Mouse (Mus musculus): ENCODE results near the gene Coq8b. TPM values are rescaled to one million over a fixed set of nuclear protein-coding genes. Genes with fewer than 3 reads are reported as not detected.
A peak's percentile ranks its signal among the peaks of the same experiment; 100 is the strongest.

Coq8b gene
- polyA plus RNA-seq (2016; fragmentation: Nextera tagmentation; extraction: Ambion mirVana) = 19.5 and 20.5 TPM in 2 replicates

DNA sequence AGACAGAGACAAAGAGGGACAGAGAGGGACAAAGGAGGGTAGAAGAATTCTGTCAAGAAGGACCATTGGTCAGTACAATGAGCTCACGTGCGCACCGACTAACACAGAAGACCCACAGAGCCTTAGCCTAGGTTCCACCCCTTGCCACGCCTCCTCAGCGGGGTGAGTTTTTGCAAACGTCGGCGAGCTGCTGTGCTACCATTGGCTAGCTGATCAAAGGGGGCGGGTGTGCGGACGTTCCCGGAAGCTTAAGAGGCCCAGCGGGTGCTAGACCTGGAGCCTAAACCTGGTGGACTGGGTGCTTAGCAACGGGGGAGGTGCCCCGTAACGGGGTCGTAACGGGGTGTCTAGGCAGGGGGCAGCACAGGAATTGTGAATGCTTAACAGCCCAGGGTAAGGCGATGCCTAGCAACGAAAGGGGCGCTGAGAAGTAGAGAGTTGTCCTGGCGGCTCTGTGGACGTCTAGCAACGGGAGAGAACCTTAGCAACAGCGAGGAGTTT, at the start of gene Coq8b:
TSS of gene Coq8b (plus strand) at position 243 of the 501 bp plus-strand sequence.
- Histone ChIP-seq H3K9ac (peak within 1 kb of the TSS; percentile 60), H3K27me3 (replicated peaks) (no peaks in the 10 kb centered on the region), H3K9me3 (no peaks in the 10 kb centered on the region), H3K4me2 (replicated peaks) (peak within 1 kb of the TSS; percentile 68), H3K4me3 (peak within 1 kb of the TSS; percentile 52), H3K4me1 (peaks cover 18% of the 10 kb centered on the region), H3K27ac (peak within 1 kb of the TSS; percentile 37; the same call in 1 of the 2 replicates), H3K36me3 (no peaks in the 10 kb centered on the region)
- WGBS = under 1% methylated on average over 25 of the region's 25 CpGs
- peak; percentile 91 for ATAC-seq (ENCODE audit: low FRiP score, low read depth)

- no peak for ATAC-seq (ENCODE audit: low FRiP score, low read depth)
- Histone ChIP-seq H3K27ac (no peak overlapping the region), H3K9me3 (no peaks in the 10 kb centered on the region), H3K4me1 (no peaks in the 10 kb centered on the region), H3K36me3 (peaks cover 66% of the 10 kb centered on the region), H3K27me3 (replicated peaks) (no peaks in the 10 kb centered on the region), H3K9ac (no peak overlapping the region), H3K4me3 (no peak overlapping the region), H3K4me2 (replicated peaks) (no peak overlapping the region)
- WGBS = 85% methylated on average over 3 of the region's 3 CpGs
Observed at GRCm38 (mm10) chr7:27184964-27185363, 47.9 kb upstream of the Coq8b start.

DNA sequence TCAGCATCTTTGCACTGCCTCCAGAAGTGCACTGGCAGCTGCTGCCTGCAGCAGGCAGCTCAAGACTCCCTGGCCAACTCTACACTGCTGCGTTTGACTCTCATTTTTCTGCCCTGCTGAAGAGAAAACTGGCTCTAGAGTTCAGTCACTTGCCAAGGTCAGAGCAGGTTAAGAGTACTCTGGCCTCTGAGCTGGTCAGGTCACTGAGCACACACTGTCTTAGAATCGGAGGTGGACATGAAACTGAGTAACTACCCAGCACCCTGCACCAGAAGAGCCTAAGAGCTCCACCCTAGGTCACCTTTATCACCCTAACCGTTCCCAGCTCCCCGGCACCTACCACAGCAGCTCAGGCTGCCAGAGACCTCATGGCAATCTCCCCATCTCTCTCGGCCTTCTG, 46.8 kb upstream of the Coq8b start:
- Histone ChIP-seq H3K27me3 (replicated peaks) (no peaks in the 10 kb centered on the region), H3K4me3 (no peak overlapping the region), H3K9ac (no peak overlapping the region), H3K36me3 (peaks cover 76% of the 10 kb centered on the region), H3K4me1 (no peaks in the 10 kb centered on the region), H3K27ac (no peak overlapping the region), H3K4me2 (replicated peaks) (no peak overlapping the region), H3K9me3 (no peaks in the 10 kb centered on the region)
- ATAC-seq (ENCODE audit: low FRiP score, low read depth) = no peak
- 97% methylated on average over 5 of the region's 5 CpGs for WGBS

DNA sequence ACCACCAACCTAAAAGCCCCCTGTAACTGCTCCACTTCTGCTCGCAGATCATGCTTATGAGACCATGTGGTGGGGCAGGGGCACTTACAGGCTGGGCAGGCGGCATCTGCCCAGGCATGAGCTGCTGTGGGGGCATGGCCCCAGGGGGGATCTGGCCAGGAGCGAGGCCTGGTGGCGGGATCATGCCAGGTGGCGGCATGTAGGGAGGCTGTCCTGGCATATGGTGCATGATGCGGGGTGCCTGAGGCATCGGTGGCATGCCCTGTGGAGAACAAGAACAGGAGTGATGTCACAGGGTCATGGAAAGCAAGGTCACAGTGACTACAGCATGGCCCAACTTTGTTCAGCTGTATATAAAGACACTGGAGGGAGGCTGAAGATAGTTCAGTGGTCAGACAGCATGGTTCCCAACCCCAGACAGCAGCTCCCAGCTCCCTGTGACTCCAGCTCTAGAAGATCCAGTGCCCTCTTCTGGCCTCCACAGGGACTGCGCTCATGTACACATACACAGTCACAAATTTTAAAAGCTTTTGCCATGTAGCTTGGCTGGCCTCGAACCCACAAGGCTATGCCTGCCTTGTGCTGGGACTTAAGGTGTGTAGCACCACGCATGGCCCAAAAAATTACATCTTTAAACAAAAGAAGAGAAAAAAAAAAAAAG, 43.4 kb upstream of the Coq8b start:
- Histone ChIP-seq H3K4me3 (no peak overlapping the region), H3K9me3 (no peaks in the 10 kb centered on the region), H3K4me2 (replicated peaks) (no peak overlapping the region), H3K36me3 (peaks cover 97% of the 10 kb centered on the region), H3K4me1 (peaks cover 12% of the 10 kb centered on the region), H3K27ac (no peak overlapping the region), H3K9ac (no peak overlapping the region), H3K27me3 (replicated peaks) (no peaks in the 10 kb centered on the region)
- WGBS = 95% methylated on average over 10 of the region's 10 CpGs
- no peak for ATAC-seq (ENCODE audit: low FRiP score, low read depth)

DNA sequence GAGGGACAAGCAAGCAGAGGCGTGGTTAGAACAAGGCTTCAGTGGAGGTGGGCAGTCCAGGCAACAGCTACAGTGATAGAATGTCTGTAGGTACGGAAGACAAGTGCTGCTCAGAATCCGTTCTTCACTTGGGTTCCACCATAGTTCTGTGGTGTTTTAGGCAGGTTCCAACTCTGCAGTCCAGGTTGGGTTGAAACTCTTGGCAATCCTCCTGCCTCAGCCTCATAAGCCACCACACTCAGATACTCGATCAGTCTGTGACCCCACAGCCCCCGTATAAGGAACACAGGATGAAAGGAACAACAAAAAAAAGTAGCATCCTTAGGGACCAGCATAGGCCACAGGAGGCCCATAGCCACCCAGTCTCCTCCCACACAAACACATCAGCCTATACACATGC, 40.4 kb upstream of the Coq8b start:
- Histone ChIP-seq H3K27me3 (replicated peaks) (no peaks in the 10 kb centered on the region), H3K36me3 (peaks cover 67% of the 10 kb centered on the region), H3K27ac (no peak overlapping the region), H3K9ac (no peak overlapping the region), H3K4me2 (replicated peaks) (no peak overlapping the region), H3K4me1 (peaks cover 20% of the 10 kb centered on the region), H3K4me3 (no peak overlapping the region), H3K9me3 (no peaks in the 10 kb centered on the region)
- no peak for ATAC-seq (ENCODE audit: low FRiP score, low read depth)
- WGBS = 100% methylated on average over 5 of the region's 5 CpGs

- Histone ChIP-seq H3K4me1 (peaks cover 20% of the 10 kb centered on the region), H3K4me2 (replicated peaks) (peak overlapping the region; percentile 14; the same call in 1 of the 2 replicates), H3K36me3 (peaks cover 54% of the 10 kb centered on the region), H3K9ac (no peak overlapping the region), H3K9me3 (no peaks in the 10 kb centered on the region), H3K27me3 (replicated peaks) (no peaks in the 10 kb centered on the region), H3K4me3 (no peak overlapping the region), H3K27ac (no peak overlapping the region)
- no peak for ATAC-seq (ENCODE audit: low FRiP score, low read depth)
- WGBS = 91% methylated on average over 4 of the region's 4 CpGs
Observed at GRCm38 (mm10) chr7:27193731-27194130, 39.1 kb upstream of the Coq8b start.

- Histone ChIP-seq H3K9ac (peak within 1 kb of the TSS; percentile 83), H3K27ac (peak within 1 kb of the TSS; percentile 83), H3K36me3 (peaks cover 37% of the 10 kb centered on the region), H3K4me3 (peak within 1 kb of the TSS; percentile 78), H3K27me3 (replicated peaks) (no peaks in the 10 kb centered on the region), H3K9me3 (no peaks in the 10 kb centered on the region), H3K4me2 (replicated peaks) (peak within 1 kb of the TSS; percentile 91), H3K4me1 (peaks cover 20% of the 10 kb centered on the region)
- ATAC-seq (ENCODE audit: low FRiP score, low read depth) = peak; percentile 99
- WGBS = 2% methylated on average over 64 of the region's 64 CpGs
Observed at GRCm38 (mm10) chr7:27195681-27196611, 36.9 kb upstream of the Coq8b start, which contains the start of the genes BC024978 and Snrpa. TSS of gene BC024978 (plus strand) at chr7:27195781. TSS of gene Snrpa (minus strand) at chr7:27196271.

- ATAC-seq (ENCODE audit: low FRiP score, low read depth) = no peak
- H3K9ac ChIP-seq = no peak overlapping the region
- peaks cover 20% of the 10 kb centered on the region for H3K4me1 ChIP-seq
- WGBS = 85% methylated on average over 3 of the region's 3 CpGs
- H3K27me3 ChIP-seq (replicated peaks) = no peaks in the 10 kb centered on the region
- peaks cover 29% of the 10 kb centered on the region for H3K36me3 ChIP-seq
- H3K27ac ChIP-seq = no peak overlapping the region
- H3K4me2 ChIP-seq (replicated peaks) = peak overlapping the region; percentile 14; the same call in 1 of the 2 replicates
- H3K4me3 ChIP-seq = no peak overlapping the region
- no peaks in the 10 kb centered on the region for H3K9me3 ChIP-seq
Observed at GRCm38 (mm10) chr7:27197136-27197535, 35.7 kb upstream of the Coq8b start.

- Histone ChIP-seq H3K4me1 (peaks cover 20% of the 10 kb centered on the region), H3K4me2 (replicated peaks) (no peak overlapping the region), H3K27me3 (replicated peaks) (no peaks in the 10 kb centered on the region), H3K4me3 (no peak overlapping the region), H3K27ac (no peak overlapping the region), H3K36me3 (peaks cover 29% of the 10 kb centered on the region), H3K9me3 (no peaks in the 10 kb centered on the region), H3K9ac (no peak overlapping the region)
- ATAC-seq (ENCODE audit: low FRiP score, low read depth) = no peak
- 91% methylated on average over 8 of the region's 8 CpGs for WGBS
Observed at GRCm38 (mm10) chr7:27197634-27198033, 35.2 kb upstream of the Coq8b start.

DNA sequence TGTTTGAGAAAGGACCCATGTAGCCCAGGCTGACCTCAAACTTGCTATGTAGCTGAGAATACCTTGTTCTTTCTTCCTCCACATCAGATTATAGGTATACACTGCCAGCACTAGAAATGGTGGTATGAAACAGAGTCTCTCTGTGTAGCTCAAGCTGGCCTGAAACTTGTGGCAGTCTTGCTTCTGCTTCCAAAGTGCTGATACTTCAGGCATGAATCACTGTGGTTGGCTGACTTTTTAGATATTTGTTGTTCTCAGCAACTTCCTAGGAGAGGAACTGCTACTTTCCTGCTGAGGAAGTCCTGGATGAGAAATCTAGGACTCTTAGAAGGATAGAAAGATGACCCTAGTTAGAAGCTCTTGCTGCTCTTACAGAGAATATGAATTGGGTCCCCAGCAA, 34.5 kb upstream of the Coq8b start:
- Histone ChIP-seq H3K9me3 (no peaks in the 10 kb centered on the region), H3K4me3 (no peak overlapping the region), H3K4me2 (replicated peaks) (no peak overlapping the region), H3K27me3 (replicated peaks) (no peaks in the 10 kb centered on the region), H3K9ac (no peak overlapping the region), H3K4me1 (peaks cover 16% of the 10 kb centered on the region), H3K36me3 (peaks cover 29% of the 10 kb centered on the region), H3K27ac (no peak overlapping the region)
- ATAC-seq (ENCODE audit: low FRiP score, low read depth) = no peak

GRCm38 (mm10) chr7:27198779-27199178, 34.0 kb upstream of the Coq8b start:
- Histone ChIP-seq H3K4me2 (replicated peaks) (no peak overlapping the region), H3K9me3 (no peaks in the 10 kb centered on the region), H3K9ac (no peak overlapping the region), H3K36me3 (peaks cover 29% of the 10 kb centered on the region), H3K27ac (no peak overlapping the region), H3K4me1 (peaks cover 12% of the 10 kb centered on the region), H3K27me3 (replicated peaks) (no peaks in the 10 kb centered on the region), H3K4me3 (no peak overlapping the region)
- WGBS = 94% methylated on average over 8 of the region's 8 CpGs
- ATAC-seq (ENCODE audit: low FRiP score, low read depth) = no peak

DNA sequence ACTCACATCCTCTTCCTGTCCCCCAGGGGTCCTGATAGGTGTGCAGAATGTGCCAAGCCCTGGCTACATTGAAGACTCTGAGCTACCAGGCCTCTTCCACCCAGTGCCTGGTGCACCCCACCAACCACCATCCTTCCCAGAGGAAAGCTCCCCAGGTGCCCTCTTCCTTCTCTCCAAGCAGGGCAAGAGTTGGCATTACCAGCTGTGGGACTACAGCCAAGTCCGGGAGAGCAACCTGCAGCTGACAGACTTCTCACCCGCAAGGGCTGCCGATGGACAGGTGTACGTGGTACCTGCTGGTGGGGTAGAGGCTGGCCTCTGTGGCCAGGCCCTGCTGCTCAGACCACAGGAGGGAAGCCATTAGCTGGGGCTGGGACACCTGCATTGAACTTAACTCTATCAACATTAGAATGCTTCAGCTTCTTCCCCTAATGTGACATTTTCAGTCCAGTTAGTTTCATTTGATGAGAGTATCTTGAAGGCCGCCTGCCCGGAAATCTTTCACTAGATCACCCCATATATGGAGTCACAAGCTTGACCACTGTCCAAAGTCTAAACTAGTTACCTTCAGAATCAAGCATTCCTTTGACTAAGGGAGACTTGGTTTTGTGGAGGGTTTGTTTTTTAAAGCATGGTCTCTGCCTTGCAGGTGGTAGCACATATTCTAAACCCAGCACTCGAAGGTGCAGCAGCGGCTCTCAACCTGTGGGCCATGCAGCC, 28.9 kb upstream of the Coq8b start:
- no peaks in the 10 kb centered on the region for H3K4me1 ChIP-seq
- peaks cover 52% of the 10 kb centered on the region for H3K36me3 ChIP-seq
- H3K27ac ChIP-seq = no peak overlapping the region
- 96% methylated on average over 8 of the region's 8 CpGs for WGBS
- no peak overlapping the region for H3K4me2 ChIP-seq (replicated peaks)
- no peak overlapping the region for H3K9ac ChIP-seq
- no peaks in the 10 kb centered on the region for H3K9me3 ChIP-seq
- H3K4me3 ChIP-seq = no peak overlapping the region
- no peak for ATAC-seq (ENCODE audit: low FRiP score, low read depth)
- no peaks in the 10 kb centered on the region for H3K27me3 ChIP-seq (replicated peaks)

Measured in neural tube, embryonic 12.5 days (tissue).